Mouse (Mus musculus): ENCODE results near the gene Nectin1. TPM values are rescaled to one million over a fixed set of nuclear protein-coding genes. Genes with fewer than 3 reads are reported as not detected.

Nectin1 gene
- polyA plus RNA-seq, 1 experiment, result not detected

DNA sequence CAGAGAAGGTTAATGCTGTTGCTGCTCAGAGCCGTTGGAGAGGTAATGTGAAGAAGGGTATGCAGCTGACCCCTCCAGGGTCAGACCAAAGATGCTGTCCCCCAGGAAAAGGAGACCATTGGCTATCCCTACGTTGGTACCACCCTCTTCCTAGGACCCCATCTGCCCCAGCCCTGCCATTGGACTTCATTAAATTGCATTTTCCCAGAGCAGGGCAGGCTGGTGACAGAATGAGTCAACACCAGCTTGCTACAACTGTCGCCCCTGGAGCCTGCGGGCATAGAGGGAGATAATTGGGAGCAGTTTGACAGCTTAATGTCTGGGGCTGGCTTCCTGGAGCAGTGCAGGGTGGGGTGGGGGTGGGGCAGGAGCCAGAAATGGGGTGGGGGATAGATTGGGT, 25.0 kb downstream of the Nectin1 start:
- Histone ChIP-seq H3K4me3 (ENCODE audit: insufficient read depth, low read depth, low read length) (no peak overlapping the region), H3K27ac (ENCODE audit: insufficient read depth, low read depth, low read length) (no peak overlapping the region), H3K4me1 (ENCODE audit: control insufficient read depth, insufficient read depth, low read length) (peaks cover 35% of the 10 kb centered on the region)
- WGBS, result 25% methylated on average over 4 of the region's 4 CpGs
- TF ChIP-seq POLR2A (IDR thresholded peaks at IDR 0.05; ENCODE audit: insufficient read depth, low read depth, low read length), result no peak
- TF ChIP-seq CTCF (IDR thresholded peaks at IDR 0.05; ENCODE audit: insufficient read depth, low read depth, low read length), result no peak

DNA sequence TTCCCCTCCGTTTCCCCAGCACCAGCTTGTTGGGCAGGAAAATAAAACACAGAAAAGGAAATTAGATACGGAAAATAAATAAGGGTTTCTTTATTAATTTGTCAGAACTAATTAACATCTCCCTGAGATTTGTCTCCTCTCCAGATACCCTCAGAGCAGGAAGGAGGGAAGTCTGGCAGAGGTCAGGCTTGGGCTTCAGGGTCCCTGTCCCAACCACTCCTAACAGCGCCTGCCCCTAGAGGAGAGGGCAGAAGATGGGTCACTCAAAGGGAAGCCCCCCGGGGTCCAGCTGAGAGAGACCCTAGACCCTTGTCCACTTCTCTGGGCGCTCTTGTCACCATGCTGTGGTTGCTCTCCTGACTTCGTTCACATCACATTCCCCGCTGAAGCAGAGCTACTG, 25.4 kb downstream of the Nectin1 start:
- Histone ChIP-seq H3K4me3 (ENCODE audit: insufficient read depth, low read depth, low read length) (no peak overlapping the region), H3K4me1 (ENCODE audit: control insufficient read depth, insufficient read depth, low read length) (peaks cover 37% of the 10 kb centered on the region), H3K27ac (ENCODE audit: insufficient read depth, low read depth, low read length) (no peak overlapping the region)
- 71% methylated on average over 7 of the region's 7 CpGs for WGBS
- TF ChIP-seq POLR2A (IDR thresholded peaks at IDR 0.05; ENCODE audit: insufficient read depth, low read depth, low read length) (no peak), CTCF (IDR thresholded peaks at IDR 0.05; ENCODE audit: insufficient read depth, low read depth, low read length) (no peak)

DNA sequence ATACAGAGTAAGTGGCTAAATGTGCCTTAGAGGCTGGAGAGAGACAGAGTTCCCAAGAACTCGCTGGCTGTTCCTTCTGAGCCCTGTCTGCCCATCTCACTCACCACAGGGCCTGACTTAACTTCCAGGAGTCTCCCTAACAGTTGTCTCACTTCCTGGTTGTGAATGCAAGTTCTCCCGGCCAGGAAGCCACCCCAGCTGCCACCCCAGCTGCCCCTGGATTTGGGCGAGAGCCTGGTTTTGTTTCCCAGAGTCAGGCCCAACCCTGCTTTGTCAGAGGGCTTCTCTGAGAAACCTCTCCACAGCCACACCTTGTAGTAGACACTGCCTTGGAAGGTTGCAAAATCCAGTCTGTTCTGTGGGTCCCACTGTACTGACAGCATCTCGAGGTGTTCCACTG, 26.2 kb downstream of the Nectin1 start:
- no peak overlapping the region for H3K27ac ChIP-seq (ENCODE audit: insufficient read depth, low read depth, low read length)
- TF ChIP-seq CTCF (IDR thresholded peaks at IDR 0.05; ENCODE audit: insufficient read depth, low read depth, low read length), result no peak
- TF ChIP-seq POLR2A (IDR thresholded peaks at IDR 0.05; ENCODE audit: insufficient read depth, low read depth, low read length), result no peak
- H3K4me3 ChIP-seq (ENCODE audit: insufficient read depth, low read depth, low read length), result no peak overlapping the region
- peaks cover 37% of the 10 kb centered on the region for H3K4me1 ChIP-seq (ENCODE audit: control insufficient read depth, insufficient read depth, low read length)
- 87% methylated on average over 4 of the region's 4 CpGs for WGBS

DNA sequence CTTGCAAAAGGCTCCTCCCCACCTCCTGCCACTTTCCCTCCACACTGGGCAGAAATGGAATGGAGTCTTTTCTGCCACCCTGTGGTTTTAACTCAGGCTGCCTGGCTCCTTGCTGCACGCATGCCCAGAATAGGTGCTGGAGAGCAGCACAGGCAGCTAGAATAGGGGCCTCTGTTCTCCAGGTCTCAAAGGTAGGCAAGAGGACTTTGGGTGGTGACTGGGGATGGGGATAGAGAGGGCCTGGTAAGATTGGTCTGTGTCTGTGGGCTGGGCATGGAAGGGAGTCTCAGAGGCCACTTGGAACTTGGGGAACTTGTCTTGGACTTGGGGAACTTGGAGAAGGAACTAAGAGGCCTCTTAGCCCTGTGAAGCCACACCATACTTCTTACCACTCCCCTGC, 27.3 kb downstream of the Nectin1 start:
- no peak overlapping the region for H3K27ac ChIP-seq (ENCODE audit: insufficient read depth, low read depth, low read length)
- H3K4me3 ChIP-seq (ENCODE audit: insufficient read depth, low read depth, low read length), result no peak overlapping the region
- whole genome bisulfite sequencing, result 57% methylated on average over 1 of the region's 1 CpGs
- TF ChIP-seq CTCF (IDR thresholded peaks at IDR 0.05; ENCODE audit: insufficient read depth, low read depth, low read length) (no peak), POLR2A (IDR thresholded peaks at IDR 0.05; ENCODE audit: insufficient read depth, low read depth, low read length) (no peak)
- peaks cover 29% of the 10 kb centered on the region for H3K4me1 ChIP-seq (ENCODE audit: control insufficient read depth, insufficient read depth, low read length)

DNA sequence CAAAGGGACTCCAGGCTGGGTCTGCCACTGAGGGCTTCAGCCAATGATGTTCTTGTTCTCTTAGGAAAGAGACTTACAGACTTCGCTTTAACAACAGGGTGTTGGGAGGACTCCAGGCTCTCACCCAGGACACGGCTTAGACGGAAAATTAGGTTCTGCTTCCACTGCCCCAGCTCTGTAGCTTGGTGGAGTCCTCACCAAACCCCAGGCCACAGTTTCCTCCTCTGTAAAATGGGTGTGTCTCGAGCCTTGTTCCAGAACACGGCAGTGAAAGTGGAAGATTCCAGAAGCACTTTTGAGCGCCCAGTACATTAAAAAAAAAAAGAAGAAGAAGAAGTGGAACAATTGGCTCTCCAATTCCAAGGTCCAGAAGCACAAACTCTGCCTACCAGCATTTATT, 28.7 kb downstream of the Nectin1 start:
- TF ChIP-seq POLR2A (IDR thresholded peaks at IDR 0.05; ENCODE audit: insufficient read depth, low read depth, low read length) (no peak), CTCF (IDR thresholded peaks at IDR 0.05; ENCODE audit: insufficient read depth, low read depth, low read length) (no peak)
- 89% methylated on average over 6 of the region's 6 CpGs for WGBS
- no peak overlapping the region for H3K27ac ChIP-seq (ENCODE audit: insufficient read depth, low read depth, low read length)
- no peak overlapping the region for H3K4me3 ChIP-seq (ENCODE audit: insufficient read depth, low read depth, low read length)
- peaks cover 28% of the 10 kb centered on the region for H3K4me1 ChIP-seq (ENCODE audit: control insufficient read depth, insufficient read depth, low read length)

DNA sequence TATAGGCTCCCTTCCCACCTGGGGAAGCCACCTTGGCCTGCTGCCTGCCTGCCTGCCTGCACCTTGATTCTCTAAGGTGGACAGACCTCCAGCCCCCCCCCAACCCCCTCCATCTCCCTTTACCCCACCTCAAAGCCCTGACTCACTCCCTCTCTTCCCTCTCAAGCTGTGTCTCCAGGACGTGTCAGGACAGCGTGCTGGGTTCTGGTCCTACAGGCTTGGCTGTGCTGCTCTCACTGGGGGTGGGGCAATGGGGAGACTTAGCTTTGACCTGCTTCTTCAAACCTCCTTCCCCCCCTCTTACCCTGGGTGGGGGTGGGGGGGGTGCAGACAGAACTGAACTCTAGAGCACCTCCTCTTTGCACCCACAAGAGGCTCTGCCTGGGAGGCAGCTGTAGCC, 29.7 kb downstream of the Nectin1 start:
- WGBS, result 85% methylated on average over 2 of the region's 2 CpGs

DNA sequence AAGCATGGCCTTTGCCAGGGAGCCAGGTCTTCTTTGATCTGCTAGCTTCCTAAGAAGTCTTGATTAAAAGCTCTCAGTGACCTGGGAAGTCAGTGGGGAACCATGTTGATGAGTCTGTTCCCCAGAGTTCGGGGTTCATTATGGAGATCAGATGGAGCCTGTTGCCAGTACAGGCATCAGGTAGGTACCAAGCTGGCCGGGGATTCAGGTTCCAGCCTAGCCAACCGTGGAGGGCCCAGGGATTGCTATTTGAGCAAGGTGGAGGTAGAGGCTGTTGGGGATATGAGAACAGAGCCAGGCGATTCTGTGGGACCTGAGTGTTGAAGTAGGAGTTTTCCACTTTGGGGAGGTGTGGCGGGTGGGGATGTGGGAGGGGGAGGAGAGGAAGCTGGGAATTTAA, 30.6 kb downstream of the Nectin1 start:
- no peak overlapping the region for H3K4me3 ChIP-seq (ENCODE audit: insufficient read depth, low read depth, low read length)
- WGBS, result 91% methylated on average over 5 of the region's 5 CpGs
- no peak overlapping the region for H3K27ac ChIP-seq (ENCODE audit: insufficient read depth, low read depth, low read length)
- peaks cover 22% of the 10 kb centered on the region for H3K4me1 ChIP-seq (ENCODE audit: control insufficient read depth, insufficient read depth, low read length)
- TF ChIP-seq POLR2A (IDR thresholded peaks at IDR 0.05; ENCODE audit: insufficient read depth, low read depth, low read length) (no peak), CTCF (IDR thresholded peaks at IDR 0.05; ENCODE audit: insufficient read depth, low read depth, low read length) (no peak)

More for the DNA sequence above, 29.7 kb downstream of the Nectin1 start:
- H3K4me1 ChIP-seq (ENCODE audit: control insufficient read depth, insufficient read depth, low read length), result peaks cover 31% of the 10 kb centered on the region
- H3K27ac ChIP-seq (ENCODE audit: insufficient read depth, low read depth, low read length), result no peak overlapping the region
- TF ChIP-seq POLR2A (IDR thresholded peaks at IDR 0.05; ENCODE audit: insufficient read depth, low read depth, low read length) (no peak), CTCF (IDR thresholded peaks at IDR 0.05; ENCODE audit: insufficient read depth, low read depth, low read length) (no peak)
- H3K4me3 ChIP-seq (ENCODE audit: insufficient read depth, low read depth, low read length), result no peak overlapping the region

DNA sequence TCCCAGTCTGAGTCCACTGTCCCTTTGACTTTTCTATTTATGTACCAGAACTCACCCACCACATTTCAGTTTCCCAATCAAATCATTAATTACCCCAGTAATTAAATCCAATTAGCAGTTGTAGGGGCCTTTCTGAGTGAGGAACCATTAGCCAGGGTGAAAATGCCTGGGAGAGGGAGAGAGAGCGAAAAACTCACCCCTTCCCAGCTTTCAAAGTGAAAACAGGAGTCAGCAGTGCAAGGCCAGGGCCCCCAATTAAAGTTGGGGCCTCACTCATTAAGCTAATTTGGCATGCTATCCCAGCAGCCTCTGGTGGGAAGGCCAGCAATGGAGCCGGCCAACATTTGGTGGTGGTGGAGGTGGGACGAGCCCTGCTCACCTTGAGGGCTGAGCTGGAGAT, 32.4 kb downstream of the Nectin1 start:
- no peak overlapping the region for H3K4me3 ChIP-seq (ENCODE audit: insufficient read depth, low read depth, low read length)
- 79% methylated on average over 3 of the region's 3 CpGs for WGBS
- H3K4me1 ChIP-seq (ENCODE audit: control insufficient read depth, insufficient read depth, low read length), result peaks cover 20% of the 10 kb centered on the region
- TF ChIP-seq POLR2A (IDR thresholded peaks at IDR 0.05; ENCODE audit: insufficient read depth, low read depth, low read length) (no peak), CTCF (IDR thresholded peaks at IDR 0.05; ENCODE audit: insufficient read depth, low read depth, low read length) (no peak)
- no peak overlapping the region for H3K27ac ChIP-seq (ENCODE audit: insufficient read depth, low read depth, low read length)

DNA sequence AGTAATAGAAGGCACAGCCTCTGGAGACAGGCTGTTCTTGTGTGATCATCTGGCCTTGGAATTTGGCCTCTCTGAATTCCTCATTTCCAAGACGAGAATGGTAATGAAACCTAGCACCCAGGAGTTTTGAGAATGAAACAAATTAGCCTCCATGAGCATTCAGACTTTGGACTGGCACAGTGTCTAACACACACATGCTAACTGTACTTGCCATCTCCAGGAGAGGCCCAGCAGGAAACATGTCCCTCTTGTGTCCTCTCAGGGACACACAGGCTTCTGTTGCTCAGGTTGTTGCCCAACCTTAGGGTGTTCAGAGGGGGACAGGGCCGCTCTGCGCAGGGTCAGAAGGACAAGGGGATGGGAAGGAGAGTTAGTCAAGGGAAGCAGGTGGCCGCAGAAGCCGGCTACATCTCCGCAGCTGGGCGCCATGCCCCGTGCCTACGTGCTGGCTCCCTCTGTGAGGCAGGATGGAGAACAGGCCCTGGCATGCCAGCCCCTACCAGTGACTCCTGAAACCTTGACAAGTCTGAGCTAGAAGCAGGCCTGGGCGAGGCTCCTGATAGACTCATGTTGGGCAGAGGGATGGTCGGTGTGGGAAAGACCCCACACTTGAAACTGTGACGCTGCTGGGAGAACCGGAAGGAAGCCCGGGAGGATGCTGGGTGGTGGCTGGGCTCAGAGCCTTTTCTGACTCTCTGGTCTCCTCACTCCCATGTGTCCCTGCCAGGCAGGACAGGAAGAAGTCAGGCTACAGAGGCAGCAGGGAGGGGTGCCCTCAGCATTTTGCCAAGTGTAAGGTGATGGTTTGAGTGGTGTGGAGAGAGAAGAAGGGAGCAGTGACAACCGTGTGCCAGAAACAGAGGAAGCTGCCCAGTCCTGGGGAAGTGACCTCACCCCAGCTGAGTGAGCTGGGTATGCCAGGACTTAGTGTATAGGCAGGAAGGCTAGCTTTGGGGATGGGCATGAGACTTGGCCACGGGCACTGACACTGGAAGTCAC, 33.9 kb downstream of the Nectin1 start:
- Histone ChIP-seq H3K4me3 (ENCODE audit: insufficient read depth, low read depth, low read length) (no peak overlapping the region), H3K27ac (ENCODE audit: insufficient read depth, low read depth, low read length) (no peak overlapping the region), H3K4me1 (ENCODE audit: control insufficient read depth, insufficient read depth, low read length) (peaks cover 27% of the 10 kb centered on the region)
- 91% methylated on average over 16 of the region's 16 CpGs for WGBS
- no peak for TF ChIP-seq CTCF (IDR thresholded peaks at IDR 0.05; ENCODE audit: insufficient read depth, low read depth, low read length)
- TF ChIP-seq POLR2A (IDR thresholded peaks at IDR 0.05; ENCODE audit: insufficient read depth, low read depth, low read length), result no peak

Data from olfactory bulb, adult 2 months (tissue).